In the genomic region with DNA sequence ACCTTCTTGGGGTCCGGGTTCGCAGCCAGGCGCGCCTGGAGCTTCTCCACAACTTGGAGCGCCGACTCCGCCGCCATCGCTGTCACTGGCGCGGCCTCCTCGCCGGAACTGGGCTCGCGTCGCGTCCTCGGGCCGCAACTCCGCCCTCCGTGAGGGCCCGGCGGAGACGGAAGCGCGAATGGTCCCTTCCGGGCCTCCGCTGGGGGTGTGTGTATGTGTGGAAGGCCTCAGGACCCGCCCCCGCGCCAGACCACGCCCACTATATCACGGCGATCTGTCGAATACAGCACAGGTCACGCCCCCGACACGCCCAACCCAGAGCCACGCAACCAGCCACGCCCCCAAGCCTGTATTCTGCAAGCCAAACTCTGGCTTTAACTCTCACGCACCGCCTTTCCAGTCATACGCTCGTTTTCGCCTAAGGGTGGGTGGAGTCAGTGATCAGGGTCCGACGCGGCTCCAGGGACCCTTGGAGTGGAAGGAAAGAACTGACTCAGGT, we compare ENCODE assay signal across 8 mouse cellular contexts. TPM values are rescaled to one million over a fixed set of nuclear protein-coding genes. Genes with fewer than 3 reads are reported as not detected.
A peak's percentile ranks its signal among the peaks of the same experiment; 100 is the strongest.
DNase-seq lines count a peak whose midpoint lies in the region; ATAC-seq and TF ChIP-seq lines count a peak whose summit lies in the region.

A gene (minus strand): TSS at position 215 of the 499 bp plus-strand sequence.

- peak within 1 kb of the TSS; percentile 84 for H3K4me2 ChIP-seq in embryonic facial prominence, embryonic 13.5 days
- H3K4me2 ChIP-seq in limb, embryonic 12.5 days, result peak within 1 kb of the TSS; percentile 94
- H3K4me2 ChIP-seq in midbrain, embryonic 15.5 days, result peak within 1 kb of the TSS; percentile 90

- peaks cover 11% of the 10 kb centered on the region for H3K4me1 ChIP-seq in embryonic facial prominence, embryonic 13.5 days
- peaks cover 7% of the 10 kb centered on the region; the same call in 1 of the 2 replicates for H3K4me1 ChIP-seq in kidney, adult 2 months (ENCODE audit: control insufficient read depth, insufficient read depth, low read length)
- H3K4me1 ChIP-seq in limb, embryonic 12.5 days (replicated peaks), result peaks cover 14% of the 10 kb centered on the region
- peaks cover 20% of the 10 kb centered on the region for H3K4me1 ChIP-seq in midbrain, embryonic 15.5 days
- peaks cover 4% of the 10 kb centered on the region; the same call in 1 of the 2 replicates for H3K4me1 ChIP-seq in spleen, adult 2 months (ENCODE audit: control insufficient read depth, insufficient read depth, insufficient read length)

- no peaks in the 10 kb centered on the region for H3K36me3 ChIP-seq in embryonic facial prominence, embryonic 13.5 days
- no peaks in the 10 kb centered on the region for H3K36me3 ChIP-seq in kidney, adult 2 months (ENCODE audit: control insufficient read depth, insufficient read depth, low read length)
- no peaks in the 10 kb centered on the region for H3K36me3 ChIP-seq in limb, embryonic 12.5 days
- no peaks in the 10 kb centered on the region for H3K36me3 ChIP-seq in midbrain, embryonic 15.5 days (replicated peaks)
- H3K36me3 ChIP-seq in spleen, adult 2 months (ENCODE audit: control insufficient read depth, insufficient read depth, low read length), result no peaks in the 10 kb centered on the region

- peak; percentile 59 for TF ChIP-seq POLR2A in kidney, adult 2 months (IDR thresholded peaks at IDR 0.05; ENCODE audit: low read depth, low read length)
- peak; percentile 86 for TF ChIP-seq POLR2A in spleen, adult 2 months (IDR thresholded peaks at IDR 0.05; ENCODE audit: low read depth, low read length)

- peak within 1 kb of the TSS; percentile 88 for H3K27ac ChIP-seq in embryonic facial prominence, embryonic 13.5 days
- peak within 1 kb of the TSS; percentile 42; the same call in 1 of the 2 replicates for H3K27ac ChIP-seq in kidney, adult 2 months (ENCODE audit: insufficient read depth, low read depth, low read length)
- H3K27ac ChIP-seq in limb, embryonic 12.5 days, result peak within 1 kb of the TSS; percentile 85
- peak within 1 kb of the TSS; percentile 73 for H3K27ac ChIP-seq in midbrain, embryonic 15.5 days
- H3K27ac ChIP-seq in spleen, adult 2 months (ENCODE audit: insufficient read depth, low read length), result peak within 1 kb of the TSS; percentile 60

- WGBS in embryonic facial prominence, embryonic 13.5 days, result under 1% methylated on average over 48 of the region's 48 CpGs
- WGBS in kidney, adult 2 months, result under 1% methylated on average over 48 of the region's 48 CpGs
- WGBS in limb, embryonic 12.5 days, result under 1% methylated on average over 48 of the region's 48 CpGs
- under 1% methylated on average over 48 of the region's 48 CpGs for WGBS in midbrain, embryonic 15.5 days
- under 1% methylated on average over 48 of the region's 48 CpGs for WGBS in spleen, adult 2 months

- peak; percentile 98 for DNase-seq in 3134 (ENCODE audit: extremely low read depth, insufficient read length, low spot score)
- peak; percentile 100 for DNase-seq in adrenal gland, postnatal 36 days
- peak; percentile 100 for DNase-seq in heart, adult 18-20 months
- peak; percentile 100 for DNase-seq in kidney, adult 2 months
- DNase-seq in spleen, adult 2 months (ENCODE audit: low read depth in 1 of 2, low spot score in 2 of 2), result peak; percentile 98 to 100

- TF ChIP-seq CTCF in kidney, adult 2 months (conservative IDR thresholded peaks at IDR 0.05; ENCODE audit: insufficient read depth, insufficient read length, low read depth, low read length), result 0 out of 2 replicates have a peak, but pooled peaks have one; percentile 8
- TF ChIP-seq CTCF in spleen, adult 2 months (IDR thresholded peaks at IDR 0.05; ENCODE audit: extremely low read depth, insufficient read depth, insufficient read length, insufficient replicate concordance), result no peak

- ATAC-seq in embryonic facial prominence, embryonic 13.5 days (ENCODE audit: insufficient number of reproducible peaks, insufficient read depth, low FRiP score, low TSS enrichment, low read depth), result peak; percentile 99
- ATAC-seq in limb, embryonic 12.5 days (ENCODE audit: insufficient number of reproducible peaks, insufficient read depth, low FRiP score, low TSS enrichment, low read depth), result peak; percentile 96
- ATAC-seq in midbrain, embryonic 15.5 days (replicated peaks), result peak; percentile 98

- H3K27me3 ChIP-seq in embryonic facial prominence, embryonic 13.5 days, result no peaks in the 10 kb centered on the region
- no peaks in the 10 kb centered on the region for H3K27me3 ChIP-seq in kidney, adult 2 months (replicated peaks; ENCODE audit: control insufficient read depth, insufficient read depth, low read length)
- no peaks in the 10 kb centered on the region for H3K27me3 ChIP-seq in limb, embryonic 12.5 days
- H3K27me3 ChIP-seq in midbrain, embryonic 15.5 days (replicated peaks), result no peaks in the 10 kb centered on the region
- H3K27me3 ChIP-seq in spleen, adult 2 months (ENCODE audit: control insufficient read depth, insufficient read depth, low read length), result no peaks in the 10 kb centered on the region

- peak within 1 kb of the TSS; percentile 99 for H3K4me3 ChIP-seq in embryonic facial prominence, embryonic 13.5 days
- H3K4me3 ChIP-seq in kidney, adult 2 months (ENCODE audit: insufficient read depth, low read depth, low read length), result peak within 1 kb of the TSS; percentile 93
- peak within 1 kb of the TSS; percentile 99 for H3K4me3 ChIP-seq in limb, embryonic 12.5 days (replicated peaks)
- peak within 1 kb of the TSS; percentile 78 for H3K4me3 ChIP-seq in midbrain, embryonic 15.5 days
- peak within 1 kb of the TSS; percentile 80 for H3K4me3 ChIP-seq in spleen, adult 2 months (ENCODE audit: extremely low read depth, insufficient read depth, insufficient read length)

- H3K9me3 ChIP-seq in embryonic facial prominence, embryonic 13.5 days, result no peaks in the 10 kb centered on the region
- H3K9me3 ChIP-seq in limb, embryonic 12.5 days, result no peaks in the 10 kb centered on the region
- no peaks in the 10 kb centered on the region for H3K9me3 ChIP-seq in midbrain, embryonic 15.5 days

- peak within 1 kb of the TSS; percentile 99 for H3K9ac ChIP-seq in embryonic facial prominence, embryonic 13.5 days
- H3K9ac ChIP-seq in limb, embryonic 12.5 days (replicated peaks), result peak within 1 kb of the TSS; percentile 98
- H3K9ac ChIP-seq in midbrain, embryonic 15.5 days, result peak within 1 kb of the TSS; percentile 84

RNA-seq across cellular contexts. Expression of the gene that starts here (rescaled TPM):
- total RNA-seq in adrenal gland, postnatal 36 days (2021), result 10 to 100 TPM; 42.1 to 44.6 TPM
- 42.5 and 43.0 TPM in 2 replicates for polyA plus RNA-seq in embryonic facial prominence, embryonic 13.5 days (2015; fragmentation: Nextera tagmentation; extraction: Ambion mirVana)
- 10 to 100 TPM; 33.8 to 34.4 TPM for total RNA-seq in heart, adult 18-20 months (2021)
- polyA plus RNA-seq in kidney, adult 2 months (2012; rRNA removed), result 11.0 and 12.9 TPM in 2 replicates
- 40.6 and 45.3 TPM in 2 replicates for polyA plus RNA-seq in limb, embryonic 12.5 days (2016; fragmentation: Nextera tagmentation; extraction: Ambion mirVana)
- 27.5 TPM in 2 replicates for polyA plus RNA-seq in midbrain, embryonic 15.5 days (2015; fragmentation: Nextera tagmentation; extraction: Ambion mirVana)
- polyA plus RNA-seq in spleen, adult 2 months (2012; rRNA removed), result 6.6 and 8.6 TPM in 2 replicates

Comparison
In these comparisons a context has a peak if more than half of its experiments do, and no peak if none do; other contexts are left out.
1. Peak in every context shown above with its lines: DNase-seq, ATAC-seq, H3K4me3 ChIP-seq and H3K27ac ChIP-seq.